Mouse (Mus musculus) ovary, postnatal 36 days (tissue): Measurements from ENCODE around the gene Kcnk4.

ENCODE experiments used
- DNase-seq: peaks from one replicate; pipeline ENCODE4 v3.0.0; 2022; ENCODE audit warnings: low spot score, mixed read lengths

Gene Kcnk4

GRCm38 (mm10) chr19:6937541-6938465 lies 3.5 kb upstream of the Kcnk4 start:
- DNase-seq: no peak

- no peak for DNase-seq
Measured at GRCm38 (mm10) chr19:6936299-6936698, 2.0 kb upstream of the Kcnk4 start.

- no peak for DNase-seq
Measured at GRCm38 (mm10) chr19:6933436-6934194, 700 bp downstream of the Kcnk4 start.

DNA sequence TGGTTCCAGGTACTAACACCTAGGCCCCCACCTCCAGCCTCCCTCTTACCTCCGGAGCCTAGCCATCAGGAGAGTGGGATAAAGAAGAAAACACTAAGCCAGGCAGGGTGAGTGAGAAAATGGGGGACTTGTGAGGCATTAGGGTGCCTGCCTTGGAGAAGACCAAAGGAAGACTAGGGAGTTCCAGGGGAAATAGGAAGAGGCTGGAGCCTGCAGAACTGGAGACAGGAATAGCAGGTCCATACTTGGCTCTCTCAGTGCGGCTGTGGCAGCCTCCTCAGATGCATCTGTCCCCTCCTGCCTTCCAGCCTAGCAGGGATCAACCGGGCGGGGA lies 1.2 kb downstream of the Kcnk4 start:
- no peak for DNase-seq

GRCm38 (mm10) chr19:6932018-6932417 lies 2.3 kb downstream of the Kcnk4 start:
- no peak for DNase-seq

DNA sequence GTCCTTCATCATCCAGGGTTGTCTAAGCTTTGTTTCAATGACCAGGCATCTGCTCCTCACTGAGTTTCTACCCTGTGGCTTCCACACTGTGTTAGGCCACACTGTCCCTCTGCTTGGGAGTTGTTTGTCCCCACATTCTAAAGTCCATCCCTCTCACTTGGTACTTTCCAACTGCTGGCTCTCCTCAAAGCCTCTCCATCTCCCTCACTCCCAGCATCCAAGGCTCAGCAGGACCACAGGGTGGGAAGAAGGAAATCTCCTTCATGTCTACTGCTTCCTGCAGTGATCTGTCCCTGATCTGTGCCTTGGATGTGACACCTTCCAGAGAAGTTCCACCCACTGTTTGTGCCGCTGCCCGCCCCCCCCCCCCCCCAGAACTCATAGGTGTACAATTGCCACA lies 3.3 kb downstream of the Kcnk4 start:
- DNase-seq: no peak

DNA sequence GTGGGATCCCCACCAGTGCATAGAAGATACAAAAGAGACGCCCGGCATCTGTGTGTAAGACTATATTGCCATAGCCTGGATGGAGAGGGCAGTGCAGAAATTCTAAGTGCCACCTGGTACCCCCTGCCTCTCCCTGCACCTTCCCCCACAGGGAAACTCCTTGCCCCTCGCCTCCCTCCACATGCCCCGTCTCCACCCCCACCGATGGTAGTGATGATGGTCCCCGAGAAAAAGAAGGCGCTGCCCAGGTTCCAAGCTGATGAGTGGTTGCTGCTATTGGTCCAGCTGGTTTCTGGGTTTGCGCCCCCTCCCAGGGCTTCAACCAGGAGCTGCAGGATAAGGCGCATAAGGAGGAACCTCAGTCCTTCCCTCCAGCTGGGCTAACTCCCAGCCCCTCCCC lies 6.2 kb downstream of the Kcnk4 start:
- no peak for DNase-seq

- DNase-seq: peak; percentile 37
Measured at GRCm38 (mm10) chr19:6926559-6927255, 7.6 kb downstream of the Kcnk4 start.

GRCm38 (mm10) chr19:6925611-6926329 lies 8.5 kb downstream of the Kcnk4 start:
- DNase-seq: no peak

- no peak for DNase-seq
Measured at GRCm38 (mm10) chr19:6925307-6925573, 9.1 kb downstream of the Kcnk4 start, which contains the start of gene Catsperz. TSS of gene Catsperz (minus strand) at chr19:6925380.

DNA sequence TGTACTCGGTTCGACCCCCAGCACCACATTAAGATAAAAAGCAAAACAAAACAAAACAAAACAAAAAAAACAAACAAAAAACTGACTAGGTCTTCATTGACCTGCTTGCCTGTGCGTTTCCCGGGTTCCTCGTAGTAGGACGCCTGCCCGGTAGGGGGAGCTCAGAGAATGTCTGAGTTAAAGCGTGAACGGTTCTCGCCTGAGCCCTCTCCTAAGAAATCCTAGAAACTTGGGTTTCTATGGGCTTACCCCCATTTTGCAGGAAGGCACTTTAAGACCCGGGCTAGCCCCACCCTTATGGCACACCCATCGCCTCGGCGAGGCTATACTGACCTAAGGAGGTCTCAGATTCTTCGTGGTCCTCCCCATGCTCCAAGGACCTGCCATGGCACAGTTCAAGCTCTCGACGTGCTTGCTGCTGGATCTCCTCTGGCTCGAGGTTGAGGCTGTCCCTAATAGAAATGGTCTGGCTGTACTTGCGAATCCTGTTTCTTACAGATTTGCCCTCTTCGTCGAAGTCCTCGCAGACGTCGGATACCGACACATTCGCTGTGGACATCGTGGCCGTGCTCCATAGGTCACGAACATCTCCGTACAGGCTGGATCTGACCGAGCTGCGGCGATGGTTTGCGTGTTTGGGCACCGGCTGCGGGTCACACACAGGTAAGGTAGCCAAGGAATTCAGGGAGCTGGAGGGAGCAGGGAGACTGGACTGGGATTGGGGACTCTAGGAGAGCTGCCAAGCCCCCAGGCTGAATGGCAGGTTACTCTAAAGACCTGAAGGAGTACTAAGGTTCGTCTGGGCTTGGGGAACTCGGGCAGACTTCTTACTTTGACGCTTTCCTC lies 9.6 kb downstream of the Kcnk4 start:
- DNase-seq: peak; percentile 82

DNA sequence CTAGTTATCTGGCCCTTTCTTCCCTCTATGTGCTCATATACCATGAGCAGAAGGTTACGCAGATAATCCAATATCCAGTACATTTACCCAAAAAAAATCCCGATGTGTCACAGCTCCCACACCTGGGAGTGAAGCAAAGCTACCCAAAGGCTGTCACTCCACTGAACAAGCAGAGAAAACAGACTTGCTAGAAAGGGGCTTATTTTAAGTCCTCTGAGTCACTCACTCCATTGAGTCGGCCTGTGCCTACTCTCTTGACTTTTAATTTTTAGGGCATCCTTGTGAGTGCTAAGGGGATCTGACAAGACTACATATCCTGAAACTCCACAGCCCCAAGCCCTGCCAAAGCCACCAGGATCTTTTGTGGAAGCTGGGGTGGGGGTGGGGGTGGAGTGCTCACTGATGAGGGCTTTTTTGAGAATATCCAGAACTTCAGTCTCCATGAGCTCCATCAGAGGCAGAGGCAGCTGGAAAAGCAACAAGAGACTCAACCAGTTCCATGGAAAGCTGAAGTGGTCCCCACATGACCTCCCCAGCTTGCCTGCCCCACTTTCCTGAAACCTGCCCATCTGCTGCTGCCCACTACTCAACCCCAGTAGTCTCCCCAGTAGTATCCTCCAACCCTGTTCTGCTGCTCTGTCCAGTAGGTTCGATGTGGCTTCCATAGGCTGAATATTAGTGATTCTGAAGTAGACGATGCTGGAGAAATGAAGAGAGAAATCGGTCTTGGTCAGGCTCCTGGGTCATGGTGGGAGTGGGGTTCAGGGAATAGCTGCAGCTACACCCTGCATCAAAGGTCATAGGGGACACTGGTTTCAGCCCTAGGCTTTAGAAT lies 11.2 kb downstream of the Kcnk4 start:
- DNase-seq: no peak

DNA sequence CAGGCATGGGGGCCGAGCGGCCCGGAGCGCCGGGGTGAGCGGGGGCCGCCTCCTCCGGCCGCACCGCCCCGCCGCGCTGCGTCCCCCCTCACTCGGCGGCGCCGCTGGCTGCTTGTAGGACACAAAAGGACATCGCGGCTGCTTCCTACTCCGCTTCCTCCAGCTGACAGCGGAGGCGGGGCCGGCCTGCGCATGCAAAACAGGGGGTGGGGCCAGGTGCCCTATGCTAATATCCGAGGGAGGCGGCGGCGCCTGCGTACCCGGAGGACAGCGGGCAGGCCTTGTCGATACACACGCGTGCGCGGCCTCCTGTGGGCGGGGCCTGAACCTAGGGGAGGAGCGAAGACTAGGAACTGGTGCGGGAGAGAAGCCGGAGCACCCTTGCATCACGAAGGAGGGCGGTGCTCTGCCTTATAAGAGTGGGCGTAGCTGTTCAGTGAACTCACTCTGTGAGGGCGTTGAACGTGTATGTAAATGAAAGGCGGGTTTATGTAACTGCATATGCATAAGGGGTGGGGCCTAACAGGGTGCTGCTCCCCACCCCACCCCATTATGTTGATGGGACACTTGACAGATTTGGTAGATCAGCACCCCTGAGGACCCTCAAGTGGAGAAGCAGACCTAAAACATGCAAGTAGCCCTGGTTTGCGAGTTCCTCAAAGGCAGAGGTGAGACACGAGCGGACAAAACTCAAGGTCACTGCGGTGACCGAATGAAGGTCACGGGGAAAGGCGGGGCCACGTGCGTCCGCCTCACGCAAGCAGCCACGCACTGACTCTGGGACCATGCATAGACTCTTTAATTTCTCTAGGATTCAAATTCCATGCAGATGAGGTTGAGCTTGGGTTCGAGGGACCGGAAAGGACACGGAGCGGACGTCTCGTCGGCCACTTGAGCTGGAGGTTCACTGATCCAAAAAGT lies 12.4 kb downstream of the Kcnk4 start, which contains the start of gene Esrra:
Esrra (minus strand) TSS at position 167 of the 921 bp plus-strand sequence.
- peak; percentile 100 for DNase-seq

DNA sequence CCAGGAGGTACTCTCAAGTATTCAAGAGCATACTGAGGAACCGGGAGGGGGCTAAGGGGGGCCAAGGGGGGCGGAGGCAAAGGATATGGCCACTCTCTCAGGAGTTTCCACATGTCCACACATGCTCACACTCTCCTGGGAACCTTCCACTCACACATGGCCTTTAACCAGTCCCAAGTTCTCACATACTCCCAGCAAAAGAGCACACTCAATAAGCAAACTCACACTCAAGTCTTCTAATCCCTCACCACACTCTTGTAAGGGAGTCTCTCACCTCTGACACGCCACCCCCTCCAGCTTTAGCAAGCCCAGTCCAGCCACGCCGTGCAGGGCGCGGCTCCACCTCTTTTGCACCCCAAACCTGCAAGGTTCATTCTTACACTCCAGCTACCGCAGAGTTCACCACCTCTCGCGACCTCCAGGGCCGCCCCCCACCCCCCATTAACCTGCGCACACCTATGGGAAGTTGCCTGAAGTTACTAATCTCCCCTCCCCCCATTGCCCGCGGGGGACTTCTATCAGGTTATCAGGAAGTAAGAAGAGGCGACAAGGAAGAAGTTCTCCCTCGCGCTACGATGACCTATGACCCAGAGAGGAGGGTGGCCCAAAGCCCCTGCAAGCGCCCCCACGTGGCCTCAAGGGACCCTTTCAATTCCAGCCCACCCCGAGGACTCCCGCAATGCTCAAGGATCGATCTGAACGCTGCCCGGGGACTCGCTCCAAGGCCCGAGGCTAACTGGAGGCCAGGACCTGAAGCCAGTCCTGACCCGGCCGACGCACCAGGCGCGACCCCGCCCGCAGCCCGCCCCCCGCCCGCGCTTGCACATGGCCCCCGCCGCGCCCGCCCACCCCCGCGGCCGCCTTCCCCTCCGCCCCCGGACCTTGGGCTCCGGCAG lies 13.3 kb downstream of the Kcnk4 start:
- no peak for DNase-seq

DNA sequence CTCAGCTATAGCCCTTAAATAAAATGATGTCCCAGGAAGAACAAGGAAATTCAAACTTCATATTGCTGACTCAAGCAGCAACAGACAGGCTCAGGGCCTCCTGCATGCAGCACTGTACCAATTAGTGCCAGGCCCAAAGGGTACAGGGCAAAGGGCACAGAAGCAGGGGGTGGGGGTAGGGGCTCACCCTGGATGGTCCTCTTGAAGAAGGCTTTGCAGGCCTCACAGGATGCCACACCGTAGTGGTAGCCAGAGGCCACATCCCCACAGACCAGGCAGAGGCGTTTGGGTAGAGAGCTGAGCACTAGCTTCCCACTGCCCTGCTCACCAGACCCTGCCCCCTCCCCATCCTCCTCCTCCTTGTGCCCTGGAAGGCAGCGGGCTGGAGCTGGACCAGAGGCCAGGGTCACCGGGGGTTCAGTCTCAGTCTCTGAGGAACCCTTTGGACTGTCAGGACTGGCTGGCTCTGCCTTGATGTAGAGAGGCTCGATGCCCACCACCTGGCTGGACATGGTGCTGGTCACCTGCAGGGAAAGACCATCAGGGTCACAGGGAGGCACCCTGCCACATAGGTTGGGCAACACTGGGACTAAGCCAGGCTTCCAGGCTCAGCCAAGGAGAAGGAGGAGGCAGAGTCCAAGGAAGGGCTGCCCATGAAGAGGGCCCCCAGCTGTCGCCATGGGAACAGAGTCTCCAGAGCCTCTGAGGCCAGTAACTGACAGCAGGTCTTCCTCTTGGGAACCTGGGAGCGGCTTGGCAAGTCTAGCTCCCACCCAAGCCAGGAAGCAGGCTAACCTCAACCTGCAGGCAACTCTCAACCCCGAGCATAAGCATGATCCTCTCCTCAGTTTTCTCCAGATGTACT lies 14.2 kb downstream of the Kcnk4 start:
- DNase-seq: peak; percentile 55

GRCm38 (mm10) chr19:6919431-6919830 lies 14.9 kb downstream of the Kcnk4 start:
- DNase-seq: no peak

DNA sequence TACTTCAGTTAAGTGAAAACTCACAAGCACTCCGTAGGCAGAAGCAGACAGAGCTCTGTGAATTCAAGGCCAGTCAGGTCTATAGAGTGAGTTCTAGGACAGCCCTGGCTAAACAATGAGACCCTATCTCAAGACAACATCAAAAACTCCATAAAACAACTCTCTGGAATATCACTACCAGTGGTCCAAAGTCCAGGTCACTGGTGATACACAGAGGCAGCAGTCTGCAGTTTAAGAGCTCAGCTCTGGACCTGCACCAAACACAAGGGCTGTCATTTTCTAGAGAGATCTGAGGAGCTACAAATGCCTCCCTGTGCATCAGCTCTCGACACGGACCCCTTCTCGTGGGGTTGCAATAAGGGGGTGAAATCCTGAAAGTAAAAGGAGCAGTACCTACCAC lies 16.0 kb downstream of the Kcnk4 start:
- DNase-seq: no peak
